Mouse (Mus musculus) monocyte, adult 5-6 weeks (primary cell): ENCODE data around the gene Atf5. TPM values are rescaled to one million over a fixed set of nuclear protein-coding genes. Genes with fewer than 3 reads are reported as not detected.

ENCODE experiments used
- ATAC-seq: fragments of 153-309, 156-312 bp; replicated peaks from 2 replicates; pipeline ENCODE4 v1.8.0; 2017; ENCODE audit warnings: mild to moderate bottlenecking; ENCODE audit not compliant: low TSS enrichment, insufficient number of reproducible peaks, severe bottlenecking, poor library complexity, low FRiP score
- total RNA-seq: library from RNA; stranded (forward); fragments of 200-1000, 200-491, 200-594 nt; gene quantifications from 3 replicates; pipeline ENCODE4 v1.2.3, GENCODE M21; 2017

The Atf5 gene
- total RNA-seq, result 1.1 to 2.8 TPM (median 2.8 TPM) in 3 replicates

DNA sequence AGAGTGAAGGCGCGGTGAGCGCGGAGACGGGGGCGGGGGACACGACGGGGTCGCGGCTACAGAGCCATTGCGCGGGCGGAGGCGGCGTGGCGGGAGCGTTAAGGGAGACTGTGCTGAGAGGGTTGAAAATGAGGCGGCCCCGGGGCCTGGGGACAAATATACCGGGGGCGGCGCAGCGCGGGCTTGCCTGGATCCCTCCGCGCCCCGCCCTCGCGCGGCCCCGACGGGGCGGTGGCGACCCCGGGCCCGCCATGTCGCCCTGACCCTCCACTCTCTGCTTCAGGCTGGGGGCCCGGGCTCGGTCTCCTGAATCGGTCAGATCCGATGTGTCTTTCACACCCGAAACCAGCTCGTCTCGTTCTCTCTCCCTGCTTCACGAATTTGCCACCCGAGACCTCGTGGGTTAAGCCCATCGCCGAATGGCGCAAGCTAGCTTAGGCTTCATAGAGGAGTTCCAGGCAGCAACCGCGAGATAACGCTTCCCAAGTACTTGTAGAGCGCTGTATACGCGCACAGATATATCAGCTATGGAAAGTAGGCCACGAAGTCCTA is at the start of gene Atf5:
TSS of gene Atf5 (minus strand) at position 189 of the 552 bp plus-strand sequence.
- ATAC-seq, result no peak

DNA sequence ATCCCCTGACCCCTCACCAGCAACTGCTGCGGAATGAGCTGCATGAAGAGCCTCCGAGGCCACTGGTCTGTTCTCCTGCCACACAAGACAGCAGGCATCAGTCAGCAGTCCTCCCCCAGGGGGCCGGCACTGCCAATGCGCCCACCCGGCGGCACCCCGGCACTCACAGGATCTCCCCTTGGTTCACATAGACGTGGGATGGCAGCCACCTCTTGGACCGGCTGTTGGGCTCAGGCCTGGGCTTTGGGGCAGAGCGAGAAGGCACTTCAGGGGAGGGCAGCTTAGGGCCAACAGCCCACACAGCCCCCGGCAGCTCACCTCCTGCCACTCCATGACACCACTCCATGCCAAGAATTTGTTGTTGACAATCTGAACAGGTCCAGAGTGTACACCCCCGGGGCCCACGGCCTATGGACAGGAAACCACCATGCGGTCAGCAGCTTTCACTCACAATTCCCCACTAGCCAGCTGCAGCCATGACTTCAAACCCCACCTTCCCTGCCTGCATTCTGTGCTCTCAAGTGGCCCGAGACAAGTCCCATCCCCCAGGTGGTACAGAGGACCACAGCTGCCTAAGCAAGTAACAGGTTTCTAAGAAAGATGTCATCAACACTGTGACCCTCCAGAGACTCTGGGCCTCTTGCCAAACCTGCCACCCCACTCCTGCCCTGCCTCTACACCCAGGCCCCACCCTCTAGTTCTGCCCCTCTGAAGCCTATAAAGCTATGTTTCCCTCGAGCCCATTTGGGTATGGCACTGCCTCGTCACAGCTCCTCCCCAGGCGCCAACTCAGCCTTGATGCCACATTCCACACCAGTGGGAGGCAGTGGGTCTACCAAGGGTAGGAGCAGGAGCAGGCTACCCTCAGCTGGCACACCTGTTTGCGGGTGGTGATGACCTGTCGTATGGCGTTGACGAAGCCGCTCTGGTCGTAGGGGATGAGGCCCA is 48.4 kb upstream of the Atf5 start:
- ATAC-seq, result no peak

GRCm38 (mm10) chr7:44863982-44864494 is 47.6 kb upstream of the Atf5 start:
- no peak for ATAC-seq

- ATAC-seq, result no peak
These were observed 46.8 kb upstream of the Atf5 start for GRCm38 (mm10) chr7:44863210-44863609.

GRCm38 (mm10) chr7:44862434-44862833 is 46.0 kb upstream of the Atf5 start:
- ATAC-seq, result no peak

DNA sequence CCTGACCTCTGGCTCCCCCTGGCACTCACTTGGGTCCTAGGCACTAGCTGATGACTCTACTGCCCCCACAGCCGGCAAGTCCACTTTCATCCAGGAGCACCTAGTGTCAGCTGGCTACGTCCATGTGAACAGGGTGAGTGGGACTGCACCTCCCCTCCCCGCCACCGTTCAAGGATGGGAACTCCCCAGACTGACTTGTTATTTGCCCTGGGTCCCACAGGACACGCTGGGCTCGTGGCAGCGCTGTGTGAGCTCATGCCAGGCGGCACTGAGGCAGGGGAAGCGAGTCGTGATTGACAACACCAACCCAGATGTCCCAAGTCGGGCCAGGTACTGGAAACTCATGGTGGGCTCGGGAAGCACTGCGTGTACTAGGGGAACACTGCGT is 45.0 kb upstream of the Atf5 start:
- no peak for ATAC-seq

DNA sequence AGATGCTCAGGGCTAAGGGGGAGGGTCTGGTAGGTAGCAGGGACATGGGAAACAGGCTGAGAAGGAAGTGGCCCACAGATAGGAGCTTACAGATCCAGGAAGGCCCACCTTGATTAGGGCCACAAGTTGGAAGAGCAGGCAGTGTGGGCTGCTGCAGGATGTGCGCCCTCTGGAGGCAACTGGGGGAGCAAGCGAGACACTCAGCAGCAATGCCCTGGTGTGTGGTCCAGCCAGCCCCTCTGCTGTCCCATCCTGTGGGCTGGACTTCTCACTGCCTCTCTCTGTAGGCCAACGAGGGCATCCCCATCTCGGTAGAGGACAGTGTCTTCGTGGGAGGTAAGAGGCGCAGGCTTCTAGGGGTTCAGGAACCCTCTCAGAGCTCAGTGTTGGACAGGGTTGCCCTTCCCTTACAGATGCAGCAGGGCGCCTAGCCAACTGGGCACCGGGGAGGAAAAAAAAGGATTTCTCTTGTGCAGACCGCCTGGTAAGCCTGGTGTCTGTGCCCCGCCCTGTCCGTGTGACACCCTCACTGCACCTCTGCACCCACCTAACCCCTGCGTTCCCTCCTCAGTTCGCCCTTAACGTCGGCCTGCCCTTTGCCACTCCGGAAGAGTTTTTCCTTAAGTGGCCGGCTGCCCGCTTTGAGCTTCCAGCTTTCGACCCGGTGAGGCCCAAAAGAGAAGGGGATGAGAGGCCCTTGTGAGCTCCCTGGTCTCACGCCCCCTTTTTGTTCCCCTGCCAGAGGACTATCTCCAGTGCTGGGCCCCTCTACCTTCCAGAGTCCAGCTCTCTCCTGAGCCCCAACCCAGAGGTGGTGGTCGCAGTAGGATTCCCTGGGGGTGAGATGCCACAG is 44.3 kb upstream of the Atf5 start:
- peak; percentile 33; the same call in 1 of the 2 replicates for ATAC-seq

DNA sequence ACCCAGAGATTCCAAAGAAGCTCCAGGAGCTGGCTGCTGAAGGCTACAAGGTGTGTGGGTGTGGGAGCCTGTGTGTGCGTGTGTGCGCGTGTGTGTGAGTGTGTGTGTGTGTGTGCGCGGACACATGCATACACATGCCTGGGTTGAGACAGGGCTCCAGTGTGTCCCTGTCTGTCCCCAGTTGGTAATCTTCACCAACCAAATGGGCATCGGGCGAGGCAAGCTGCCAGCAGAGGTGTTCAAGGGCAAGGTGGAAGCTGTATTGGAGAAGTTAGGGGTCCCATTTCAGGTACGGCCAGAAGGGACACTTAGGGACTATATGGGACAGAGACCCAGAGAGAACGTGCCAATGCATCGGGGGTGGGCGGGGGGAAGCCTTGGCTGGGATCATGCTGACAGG is 43.4 kb upstream of the Atf5 start:
- ATAC-seq, result no peak

- no peak; the same call in 1 of the 2 replicates for ATAC-seq
These were observed 41.4 kb upstream of the Atf5 start for GRCm38 (mm10) chr7:44857905-44858304.

GRCm38 (mm10) chr7:44857042-44857552 is 40.6 kb upstream of the Atf5 start, which contains the start of gene Pnkp:
Gene Pnkp (plus strand): TSS chr7:44857139.
- peak; percentile 34 for ATAC-seq

- no peak for ATAC-seq
These were observed 39.9 kb upstream of the Atf5 start for GRCm38 (mm10) chr7:44856265-44856916.

DNA sequence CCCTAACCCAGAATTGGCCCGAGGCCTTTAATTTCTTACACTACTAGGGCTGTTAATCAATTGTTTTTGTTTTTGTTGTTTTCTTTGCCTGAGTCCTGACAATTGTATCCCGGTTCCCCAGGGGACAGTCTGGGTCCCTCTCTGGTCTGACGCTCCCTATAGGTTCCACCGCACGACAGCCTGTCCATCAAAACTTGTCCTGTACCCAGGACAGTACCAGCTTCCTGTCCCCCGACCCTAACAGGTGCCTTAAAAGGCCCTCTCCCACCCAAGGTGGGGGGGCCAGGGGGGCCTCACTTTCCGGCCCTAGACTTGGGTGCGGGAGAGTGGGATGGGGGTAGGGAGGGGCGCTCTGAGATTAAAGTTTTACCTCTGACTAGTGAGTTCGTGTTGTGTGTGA is 38.6 kb upstream of the Atf5 start:
- ATAC-seq, result no peak

DNA sequence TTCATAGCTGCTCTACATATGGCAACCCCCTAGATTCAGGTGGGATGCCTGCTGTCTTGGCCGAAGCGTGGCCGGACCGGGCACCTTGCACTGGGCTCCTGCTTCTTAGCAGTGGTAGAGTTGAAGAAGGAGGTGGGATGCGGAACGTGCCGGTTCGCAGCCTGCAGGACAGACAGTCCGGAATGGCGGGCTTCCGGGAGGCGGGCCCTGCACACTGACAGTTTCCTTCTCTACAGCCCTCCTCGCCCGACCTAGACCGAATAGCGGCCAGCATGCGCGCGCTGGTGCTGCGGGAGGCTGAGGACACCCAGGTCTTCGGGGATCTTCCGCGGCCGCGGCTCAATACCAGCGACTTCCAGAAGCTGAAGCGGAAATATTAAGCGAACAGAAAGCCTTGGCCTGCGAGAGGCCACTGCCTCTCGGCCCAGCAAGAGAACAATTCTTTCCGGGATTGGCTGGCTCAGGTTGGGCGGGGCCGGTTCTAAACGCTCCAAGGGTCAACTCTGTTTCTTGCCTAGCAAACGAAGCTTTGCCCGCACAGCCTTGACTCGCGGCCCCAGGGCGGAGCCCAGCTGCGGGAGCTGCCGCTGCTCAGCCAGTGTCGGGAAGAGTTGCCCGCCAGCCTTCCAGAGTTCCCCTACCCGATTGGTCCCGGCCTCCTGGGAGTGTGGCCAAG is 38.0 kb upstream of the Atf5 start:
- peak; percentile 29 for ATAC-seq

DNA sequence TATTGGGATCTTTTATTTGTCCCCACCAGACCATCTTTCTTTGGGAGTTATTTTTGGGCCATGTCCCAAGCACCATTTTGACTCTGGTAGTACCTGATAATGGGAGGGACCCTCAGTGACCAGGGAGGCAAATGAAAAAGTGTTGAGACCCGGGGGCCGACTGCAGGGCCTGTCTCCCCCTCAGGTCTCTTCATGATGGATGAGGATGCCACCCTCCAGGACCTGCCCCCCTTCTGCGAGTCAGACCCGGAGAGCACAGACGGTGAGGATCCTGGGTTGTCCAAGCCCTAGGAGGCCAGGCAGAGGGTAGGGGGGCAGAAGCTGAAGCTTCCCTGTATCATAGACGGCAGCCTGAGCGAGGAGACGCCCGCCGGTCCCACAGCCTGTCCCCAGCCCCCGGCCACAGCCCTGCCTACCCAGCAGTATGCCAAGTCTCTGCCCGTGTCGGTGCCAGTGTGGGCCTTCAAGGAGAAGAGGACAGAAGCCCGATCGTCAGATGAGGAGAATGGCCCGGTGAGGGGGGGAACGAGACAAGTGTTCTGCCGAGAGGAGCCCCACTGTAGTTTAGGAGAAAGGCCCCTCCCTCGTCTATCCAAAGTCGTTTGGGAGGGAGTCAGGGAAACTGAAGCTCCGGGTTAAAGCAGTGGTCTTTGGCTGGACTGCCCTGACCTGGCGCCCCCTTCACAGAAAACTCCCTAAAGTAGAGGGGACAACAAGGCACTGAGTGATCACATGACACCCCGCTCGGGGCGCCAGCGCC is 37.3 kb upstream of the Atf5 start:
- ATAC-seq, result no peak

DNA sequence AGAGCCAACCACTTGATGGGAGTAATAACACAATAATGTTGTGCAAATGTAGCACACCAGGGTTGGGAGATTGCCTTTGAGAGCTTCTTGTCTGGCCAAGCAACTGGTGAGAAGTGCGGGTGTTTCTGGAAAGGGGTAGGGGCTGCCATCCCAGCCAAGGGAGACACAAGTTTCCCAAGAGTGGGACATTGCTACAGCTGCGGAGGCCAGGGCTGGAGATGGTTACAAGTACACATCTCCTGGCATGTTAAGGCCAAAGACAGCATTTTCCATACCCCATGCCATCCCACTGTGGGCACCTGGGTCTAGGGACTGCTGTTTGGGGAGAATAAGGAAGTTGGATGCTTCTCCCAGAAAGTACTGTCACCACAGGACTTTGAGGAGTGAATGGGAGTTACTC is 36.6 kb upstream of the Atf5 start:
- no peak for ATAC-seq

DNA sequence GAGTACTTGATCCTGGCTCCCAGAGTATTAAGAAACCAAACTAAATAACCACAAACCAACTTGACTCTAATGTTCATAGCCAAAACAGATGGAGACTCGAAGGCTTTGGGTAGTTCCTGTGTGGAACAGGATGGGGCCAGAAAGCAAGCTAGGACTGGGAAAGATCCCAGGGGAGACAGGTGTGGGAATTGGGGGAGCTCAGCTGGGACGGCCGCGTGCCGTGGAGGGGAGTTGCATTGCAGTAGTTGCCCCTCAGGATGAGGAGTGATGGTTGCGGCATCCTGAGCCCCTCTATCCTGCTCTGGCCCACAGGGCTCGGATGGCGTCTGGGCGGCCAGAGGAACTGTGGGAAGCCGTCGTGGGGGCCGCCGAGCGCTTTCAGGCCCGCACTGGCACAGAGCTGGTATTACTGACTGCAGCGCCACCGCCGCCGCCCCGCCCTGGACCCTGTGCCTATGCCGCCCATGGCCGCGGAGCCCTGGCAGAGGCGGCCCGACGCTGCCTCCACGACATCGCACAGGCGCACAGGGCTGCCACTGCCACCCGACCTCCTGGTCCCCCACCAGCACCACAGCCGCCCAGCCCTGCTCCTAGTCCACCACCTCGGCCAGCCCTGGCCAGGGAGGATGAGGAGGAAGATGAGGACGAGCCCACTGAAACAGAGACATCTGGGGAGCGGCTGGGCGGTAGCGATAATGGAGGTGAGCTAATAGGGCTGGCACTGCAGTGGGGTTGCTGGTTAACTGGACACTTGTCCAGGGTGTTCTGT is 36.0 kb upstream of the Atf5 start:
- no peak for ATAC-seq
